Mouse (Mus musculus) brain, embryonic 14.5 days (tissue): ENCODE results near the gene Elane. TPM values are rescaled to one million over a fixed set of nuclear protein-coding genes. Genes with fewer than 3 reads are reported as not detected.

ENCODE experiments used
- DNase-seq: peaks from one replicate; pipeline ENCODE4 v3.0.0-alpha.2; 2011; ENCODE audit warnings: low read depth
- CTCF ChIP-seq: fragments of 200-500 bp; IDR thresholded peaks from 2 replicates; pipeline ENCODE4 v1.5.1; 2012; ENCODE audit warnings: inconsistent platforms, mild to moderate bottlenecking, moderate library complexity, borderline replicate concordance; ENCODE audit not compliant: insufficient read depth, insufficient read length; ENCODE audit errors: extremely low read depth
- POLR2A ChIP-seq: fragments of 200-500 bp; IDR thresholded peaks from 2 replicates; pipeline ENCODE4 v1.6.1; 2012; ENCODE audit warnings: mild to moderate bottlenecking, inconsistent platforms, borderline replicate concordance; ENCODE audit not compliant: poor library complexity, insufficient read depth, insufficient read length, severe bottlenecking; ENCODE audit errors: extremely low read depth
- polyA plus RNA-seq: library from polyadenylated mRNA; depleted of rRNA; stranded (reverse); fragments of >200 nt; gene quantifications from 2 replicates; pipeline ENCODE4 v1.2.3, GENCODE M21; 2012

Elane gene
- polyA plus RNA-seq, 1 experiment = 0.49 TPM

DNA sequence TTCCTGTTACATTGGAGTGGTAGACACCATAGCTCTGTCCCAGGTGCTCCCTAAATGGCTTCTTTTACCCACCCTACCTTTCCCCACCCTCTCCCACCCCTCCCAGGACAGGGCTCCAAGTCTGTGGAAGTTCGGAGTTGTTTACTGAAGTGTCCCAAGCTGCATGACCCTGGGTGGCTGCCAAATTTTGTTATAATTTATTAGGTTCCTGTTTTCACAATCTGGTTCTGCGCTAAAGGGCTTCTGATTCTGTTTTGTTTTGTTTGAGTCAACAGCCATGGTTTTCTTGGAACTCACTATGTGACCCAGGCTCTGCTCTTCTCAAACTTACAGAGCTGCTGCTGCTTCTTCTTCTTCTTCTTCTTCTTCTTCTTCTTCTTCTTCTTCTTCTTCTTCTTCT is 3.3 kb downstream of the Elane start:
- no peak for DNase-seq
- TF ChIP-seq POLR2A (no peak), CTCF (no peak)

GRCm38 (mm10) chr10:79890670-79891069 is 4.6 kb downstream of the Elane start, which contains the start of gene Cfd:
TSS of gene Cfd (plus strand) at chr10:79890853.
- no peak for TF ChIP-seq POLR2A
- TF ChIP-seq CTCF = no peak
- DNase-seq = no peak

- DNase-seq = peak; percentile 76
- peak; percentile 88 for TF ChIP-seq CTCF
Measured at GRCm38 (mm10) chr10:79892451-79893118, 6.5 kb downstream of the Elane start.

GRCm38 (mm10) chr10:79896306-79896705 is 10.3 kb downstream of the Elane start:
- TF ChIP-seq POLR2A (no peak), CTCF (no peak)
- DNase-seq = no peak

- no peak for TF ChIP-seq CTCF
- no peak for TF ChIP-seq POLR2A
- no peak for DNase-seq
Measured at GRCm38 (mm10) chr10:79896814-79897213, 10.8 kb downstream of the Elane start.

GRCm38 (mm10) chr10:79897316-79898245 is 11.5 kb downstream of the Elane start:
- TF ChIP-seq POLR2A (no peak), CTCF (no peak)
- DNase-seq = no peak

DNA sequence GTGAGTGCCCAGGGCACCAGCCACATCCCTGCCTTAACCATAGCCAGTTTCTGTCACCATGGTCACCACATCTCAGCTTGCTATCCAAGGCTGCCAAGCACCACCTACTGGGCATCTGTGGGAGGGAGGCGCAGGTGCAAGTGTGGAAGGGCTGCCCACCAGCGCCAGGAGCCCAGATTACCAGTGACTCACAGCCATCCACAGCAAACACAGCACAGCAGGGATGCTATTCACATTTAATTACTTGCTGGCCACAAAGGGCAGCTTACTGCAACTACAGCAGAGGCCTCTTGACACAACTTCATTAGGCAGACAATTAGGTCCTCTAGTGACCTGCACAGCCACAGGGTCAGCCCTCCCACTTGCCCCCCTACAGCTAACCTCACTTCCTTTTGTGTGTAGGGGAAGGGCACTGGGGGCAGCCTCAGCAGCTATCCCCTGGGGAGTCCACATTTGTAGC is 14.9 kb downstream of the Elane start:
- peak; percentile 47 for TF ChIP-seq CTCF
- no peak for TF ChIP-seq POLR2A
- peak; percentile 86 for DNase-seq

- TF ChIP-seq POLR2A (no peak), CTCF (no peak)
Measured at GRCm38 (mm10) chr10:79906712-79907111, 20.7 kb downstream of the Elane start.

DNA sequence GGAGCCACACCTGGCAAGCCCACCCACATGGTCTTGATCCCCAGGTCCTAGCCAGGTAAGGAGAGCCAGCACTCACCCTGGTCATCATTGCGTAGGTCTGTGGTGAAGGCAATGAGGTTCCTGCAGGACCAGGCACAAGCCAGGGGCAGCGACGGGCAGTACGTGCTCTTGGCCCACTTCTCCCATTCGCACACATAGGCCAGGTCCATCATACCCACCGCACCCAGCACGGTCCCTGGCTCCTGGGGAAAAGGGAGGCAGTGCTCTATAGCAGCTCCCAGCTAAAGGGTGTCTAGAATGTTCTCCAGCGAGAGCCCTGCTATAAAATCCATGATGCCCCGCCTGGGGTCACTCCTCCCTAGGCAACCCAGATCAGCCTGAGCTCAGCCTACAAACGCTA is 21.4 kb downstream of the Elane start:
- no peak for DNase-seq
- TF ChIP-seq CTCF (no peak), POLR2A (no peak)

More at GRCm38 (mm10) chr10:79906712-79907111, 20.7 kb downstream of the Elane start:
- DNase-seq = no peak

DNA sequence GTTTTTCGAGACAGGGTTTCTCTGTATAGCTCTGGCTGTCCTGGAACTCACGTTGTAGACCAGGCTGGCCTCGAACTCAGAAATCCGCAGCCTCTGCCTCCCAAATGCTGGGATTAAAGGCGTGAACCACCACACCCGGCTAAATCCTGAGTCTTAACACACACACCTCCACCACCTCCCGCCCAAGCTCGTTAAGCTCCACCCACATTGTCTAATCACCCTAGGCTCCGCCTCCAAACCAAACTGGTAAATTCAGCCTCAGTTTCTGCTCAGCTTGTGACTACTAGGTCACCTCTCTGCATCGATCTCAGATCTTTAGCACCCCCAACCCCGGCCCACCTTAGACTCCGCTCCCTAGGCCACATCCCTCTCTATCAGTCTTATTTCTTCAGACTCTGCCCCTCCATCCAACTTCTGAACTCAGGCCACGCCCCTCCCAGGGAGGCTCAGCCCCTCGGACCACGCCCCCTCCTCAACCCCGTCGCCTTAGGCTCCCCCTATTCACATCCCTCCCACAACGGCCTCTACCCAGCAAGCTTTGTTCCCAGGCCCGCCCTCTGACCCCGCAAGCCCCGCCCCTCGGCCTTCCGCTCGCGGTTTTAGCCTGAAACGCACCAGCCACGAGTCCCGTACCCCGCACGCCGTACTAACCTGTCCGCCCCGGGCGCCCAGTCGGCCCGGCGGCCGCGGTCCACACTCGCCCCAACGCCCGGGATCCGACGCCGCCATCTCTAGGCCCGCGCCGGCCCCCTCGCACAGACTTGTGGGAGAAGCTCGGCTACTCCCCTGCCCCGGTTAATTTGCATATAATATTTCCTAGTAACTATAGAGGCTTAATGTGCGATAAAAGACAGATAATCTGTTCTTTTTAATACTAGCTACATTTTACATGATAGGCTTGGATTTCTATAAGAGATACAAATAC is 22.4 kb downstream of the Elane start, which contains the start of gene Med16:
TSS of gene Med16 (minus strand) at position 757 of the 925 bp plus-strand sequence.
- TF ChIP-seq CTCF (no peak), POLR2A (peak; percentile 85)
- DNase-seq = peak; percentile 98
